Mouse (Mus musculus): ENCODE data around the gene Znhit3. TPM values are rescaled to one million over a fixed set of nuclear protein-coding genes. Genes with fewer than 3 reads are reported as not detected.

Gene Znhit3
- polyA plus RNA-seq, 1 experiment from 2014 or later, result 72.4 TPM

GRCm38 (mm10) chr11:84871046-84871445 lies 45.1 kb downstream of the Znhit3 start:
- Histone ChIP-seq H3K27me3 (ENCODE audit: control insufficient read depth, insufficient read depth, low read length) (no peaks in the 10 kb centered on the region), H3K4me1 (ENCODE audit: control insufficient read depth, insufficient read depth, low read length) (peaks cover 6% of the 10 kb centered on the region), H3K27ac (replicated peaks; ENCODE audit: low read depth, low read length) (peak overlapping the region; percentile 98), H3K36me3 (ENCODE audit: control insufficient read depth, insufficient read depth, low read length) (no peaks in the 10 kb centered on the region), H3K4me2 (ENCODE audit: low read depth, severe bottlenecking) (peak overlapping the region; percentile 77), H3K4me3 (ENCODE audit: low read depth, low read length) (peak overlapping the region; percentile 88), H3K9me3 (ENCODE audit: control insufficient read depth, low read length) (no peaks in the 10 kb centered on the region), H3K9ac (ENCODE audit: low read length) (peak overlapping the region; percentile 95)
- ATAC-seq (ENCODE audit: insufficient number of reproducible peaks, low FRiP score, low TSS enrichment, low read depth) (peak; percentile 61), DNase-seq (ENCODE audit: low spot score) (no peak)
- WGBS, result 1% methylated on average over 10 of the region's 10 CpGs

- peak; percentile 89 for ATAC-seq (ENCODE audit: insufficient number of reproducible peaks, low FRiP score, low TSS enrichment, low read depth)
- Histone ChIP-seq H3K27ac (replicated peaks; ENCODE audit: low read depth, low read length) (peak within 1 kb of the TSS; percentile 98), H3K4me1 (ENCODE audit: control insufficient read depth, insufficient read depth, low read length) (peaks cover 6% of the 10 kb centered on the region), H3K36me3 (ENCODE audit: control insufficient read depth, insufficient read depth, low read length) (no peaks in the 10 kb centered on the region), H3K27me3 (ENCODE audit: control insufficient read depth, insufficient read depth, low read length) (no peaks in the 10 kb centered on the region), H3K9me3 (ENCODE audit: control insufficient read depth, low read length) (no peaks in the 10 kb centered on the region), H3K4me2 (ENCODE audit: low read depth, severe bottlenecking) (peak within 1 kb of the TSS; percentile 84), H3K9ac (ENCODE audit: low read length) (peak within 1 kb of the TSS; percentile 95), H3K4me3 (ENCODE audit: low read depth, low read length) (peak within 1 kb of the TSS; percentile 88)
- peak; percentile 91 for DNase-seq (ENCODE audit: low spot score)
- WGBS, result under 1% methylated on average over 47 of the region's 62 CpGs
These were observed 45.7 kb downstream of the Znhit3 start, which contains the start of gene Ggnbp2 for GRCm38 (mm10) chr11:84870337-84871043. TSS of gene Ggnbp2 (minus strand) at chr11:84870817.

- Histone ChIP-seq H3K4me1 (ENCODE audit: control insufficient read depth, insufficient read depth, low read length) (peaks cover 6% of the 10 kb centered on the region), H3K4me3 (ENCODE audit: low read depth, low read length) (peak overlapping the region; percentile 88), H3K9me3 (ENCODE audit: control insufficient read depth, low read length) (no peaks in the 10 kb centered on the region), H3K36me3 (ENCODE audit: control insufficient read depth, insufficient read depth, low read length) (no peaks in the 10 kb centered on the region), H3K27me3 (ENCODE audit: control insufficient read depth, insufficient read depth, low read length) (no peaks in the 10 kb centered on the region), H3K27ac (replicated peaks; ENCODE audit: low read depth, low read length) (peak overlapping the region; percentile 89), H3K9ac (ENCODE audit: low read length) (peak overlapping the region; percentile 89), H3K4me2 (ENCODE audit: low read depth, severe bottlenecking) (peak overlapping the region; percentile 84)
- DNase-seq (ENCODE audit: low spot score), result peak; percentile 98
- peak; percentile 79 for ATAC-seq (ENCODE audit: insufficient number of reproducible peaks, low FRiP score, low TSS enrichment, low read depth)
- WGBS, result under 1% methylated on average over 58 of the region's 61 CpGs
These were observed 46.5 kb downstream of the Znhit3 start for GRCm38 (mm10) chr11:84869537-84870232.

GRCm38 (mm10) chr11:84868786-84869259 lies 47.3 kb downstream of the Znhit3 start:
- Histone ChIP-seq H3K4me1 (ENCODE audit: control insufficient read depth, insufficient read depth, low read length) (peaks cover 6% of the 10 kb centered on the region), H3K27ac (replicated peaks; ENCODE audit: low read depth, low read length) (no peak overlapping the region), H3K4me3 (ENCODE audit: low read depth, low read length) (peak overlapping the region; percentile 88), H3K9ac (ENCODE audit: low read length) (peak overlapping the region; percentile 89), H3K4me2 (ENCODE audit: low read depth, severe bottlenecking) (peak overlapping the region; percentile 84), H3K9me3 (ENCODE audit: control insufficient read depth, low read length) (no peaks in the 10 kb centered on the region), H3K36me3 (ENCODE audit: control insufficient read depth, insufficient read depth, low read length) (no peaks in the 10 kb centered on the region), H3K27me3 (ENCODE audit: control insufficient read depth, insufficient read depth, low read length) (no peaks in the 10 kb centered on the region)
- no peak for DNase-seq (ENCODE audit: low spot score)
- no peak for ATAC-seq (ENCODE audit: insufficient number of reproducible peaks, low FRiP score, low TSS enrichment, low read depth)
- WGBS, result 18% methylated on average over 7 of the region's 7 CpGs

- DNase-seq (ENCODE audit: low spot score) (no peak), ATAC-seq (ENCODE audit: insufficient number of reproducible peaks, low FRiP score, low TSS enrichment, low read depth) (no peak)
- Histone ChIP-seq H3K9me3 (ENCODE audit: control insufficient read depth, low read length) (no peaks in the 10 kb centered on the region), H3K4me1 (ENCODE audit: control insufficient read depth, insufficient read depth, low read length) (peaks cover 6% of the 10 kb centered on the region), H3K4me2 (ENCODE audit: low read depth, severe bottlenecking) (0 out of 2 replicates have a peak overlapping the region, but pooled peaks have one; percentile 16), H3K27me3 (ENCODE audit: control insufficient read depth, insufficient read depth, low read length) (no peaks in the 10 kb centered on the region), H3K27ac (replicated peaks; ENCODE audit: low read depth, low read length) (no peak overlapping the region), H3K4me3 (ENCODE audit: low read depth, low read length) (no peak overlapping the region), H3K9ac (ENCODE audit: low read length) (no peak overlapping the region), H3K36me3 (ENCODE audit: control insufficient read depth, insufficient read depth, low read length) (no peaks in the 10 kb centered on the region)
- WGBS, result 90% methylated on average over 2 of the region's 2 CpGs
These were observed 48.6 kb downstream of the Znhit3 start for GRCm38 (mm10) chr11:84867586-84867985.

- DNase-seq (ENCODE audit: low spot score) (no peak), ATAC-seq (ENCODE audit: insufficient number of reproducible peaks, low FRiP score, low TSS enrichment, low read depth) (no peak)
- Histone ChIP-seq H3K27ac (replicated peaks; ENCODE audit: low read depth, low read length) (no peak overlapping the region), H3K9me3 (ENCODE audit: control insufficient read depth, low read length) (no peaks in the 10 kb centered on the region), H3K4me1 (ENCODE audit: control insufficient read depth, insufficient read depth, low read length) (peaks cover 6% of the 10 kb centered on the region), H3K36me3 (ENCODE audit: control insufficient read depth, insufficient read depth, low read length) (no peaks in the 10 kb centered on the region), H3K4me3 (ENCODE audit: low read depth, low read length) (no peak overlapping the region), H3K27me3 (ENCODE audit: control insufficient read depth, insufficient read depth, low read length) (no peaks in the 10 kb centered on the region), H3K9ac (ENCODE audit: low read length) (no peak overlapping the region), H3K4me2 (ENCODE audit: low read depth, severe bottlenecking) (no peak overlapping the region)
- 59% methylated on average over 2 of the region's 2 CpGs for WGBS
These were observed 50.9 kb downstream of the Znhit3 start for GRCm38 (mm10) chr11:84865268-84865667.

Small RNA genes lying within 50 kb of the gene (microRNA-seq; reads per million reads assigned to microRNA genes)
- not detected for gene Gm23564

Other genes starting within 250 kb of the Znhit3 start
- 5.9 and 8.1 TPM in 2 replicates for gene Mrm1, start 96.9 kb downstream of the Znhit3 start, polyA plus RNA-seq (2014; fragmentation: Nextera tagmentation; extraction: Ambion mirVana)
- gene Dhrs11, start 87.4 kb downstream of the Znhit3 start, polyA plus RNA-seq (2014; fragmentation: Nextera tagmentation; extraction: Ambion mirVana), result 11.2 and 13.9 TPM in 2 replicates
- 69.3 and 69.8 TPM in 2 replicates for gene Ggnbp2, start 45.5 kb downstream of the Znhit3 start, polyA plus RNA-seq (2014; fragmentation: Nextera tagmentation; extraction: Ambion mirVana)
- gene Myo19, start 36.2 kb downstream of the Znhit3 start, polyA plus RNA-seq (2014; fragmentation: Nextera tagmentation; extraction: Ambion mirVana), result 12.3 and 13.4 TPM in 2 replicates
- gene Pigw, start 36.1 kb downstream of the Znhit3 start, polyA plus RNA-seq (2014; fragmentation: Nextera tagmentation; extraction: Ambion mirVana), result 3.1 and 3.2 TPM in 2 replicates
- gene Car4, start 41.4 kb upstream of the Znhit3 start, polyA plus RNA-seq (2014; fragmentation: Nextera tagmentation; extraction: Ambion mirVana), result 0.17 TPM in 1 of 2 replicates, not detected in the other
- gene Usp32, start 223.8 kb upstream of the Znhit3 start, polyA plus RNA-seq (2014; fragmentation: Nextera tagmentation; extraction: Ambion mirVana), result 4.1 and 4.6 TPM in 2 replicates

Measured in limb, embryonic 11.5 days (tissue).